Mouse (Mus musculus) cerebellum, adult 18-20 months (tissue): ENCODE data around the gene Ip6k3.

Experiments used
- DNase-seq, 2 experiments: peaks; one replicate each; pipeline ENCODE4 v3.0.0; 2021

Ip6k3 gene

DNA sequence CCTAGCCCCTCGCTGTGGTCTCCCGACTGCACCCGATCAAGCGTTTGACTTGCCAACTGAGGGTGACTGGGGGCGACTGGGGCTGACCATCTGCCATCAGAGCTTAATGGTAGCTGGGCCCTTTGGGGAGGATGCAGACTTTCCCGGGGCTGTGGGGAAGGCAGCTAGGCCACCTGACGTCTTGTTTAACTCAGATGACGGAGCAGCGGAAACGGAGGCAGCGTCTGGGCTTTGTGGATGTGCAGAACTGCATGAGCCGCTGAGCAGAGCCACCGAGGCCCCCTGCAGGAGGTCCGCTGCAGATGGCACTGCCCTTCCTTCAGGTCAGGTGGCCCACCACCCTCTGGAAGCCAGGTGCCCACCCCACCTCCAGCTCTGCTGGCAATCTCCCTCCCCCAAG, 46.3 kb downstream of the Ip6k3 start:
- DNase-seq = peak in 1 of 2 experiments; percentile 49

GRCm38 (mm10) chr17:27120561-27121024, 47.0 kb downstream of the Ip6k3 start:
- peak; percentile 97 to 99 for DNase-seq

DNA sequence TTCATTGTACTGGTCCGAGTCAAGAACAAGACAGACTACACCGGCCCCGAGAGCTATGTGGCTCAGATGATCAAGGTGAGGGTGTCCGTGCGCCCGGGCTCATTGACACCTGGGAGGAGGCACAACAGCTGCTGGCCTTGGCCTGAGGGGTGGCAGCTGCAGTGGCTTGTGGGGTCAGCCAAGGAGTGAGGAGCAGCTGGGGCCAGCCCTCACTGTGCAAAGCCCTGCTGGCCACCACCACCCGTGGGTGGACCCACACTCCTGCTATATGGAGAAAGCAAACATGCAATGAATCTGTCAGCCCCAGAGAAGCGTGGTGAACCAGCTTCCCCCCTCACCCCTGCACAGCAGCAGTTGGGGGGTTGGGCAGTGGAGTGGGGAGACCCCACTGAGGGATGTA, 47.6 kb downstream of the Ip6k3 start:
- peak in 1 of 2 experiments; percentile 35 for DNase-seq

DNA sequence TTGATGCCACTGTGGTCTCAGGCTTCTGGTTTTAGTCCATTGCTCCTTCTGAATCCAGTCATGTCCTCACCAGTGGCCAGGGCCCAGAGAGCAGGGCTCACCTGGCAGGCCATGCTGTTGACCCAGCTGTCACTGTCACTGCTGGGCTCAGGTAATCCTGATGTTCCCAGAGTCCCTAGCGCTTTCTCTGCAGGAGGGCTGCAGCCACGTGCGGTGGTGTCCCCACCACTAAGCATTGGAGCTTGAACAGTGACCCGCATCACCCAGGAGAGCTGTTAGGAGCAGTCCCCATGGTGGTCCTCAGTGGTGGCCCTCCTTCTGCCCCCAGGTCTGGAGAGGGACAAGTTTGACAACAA, 48.1 kb downstream of the Ip6k3 start:
- peak in 1 of 2 experiments; percentile 28 for DNase-seq

GRCm38 (mm10) chr17:27118676-27119539, 48.7 kb downstream of the Ip6k3 start:
- DNase-seq = no peak

GRCm38 (mm10) chr17:27110072-27110471, 57.5 kb downstream of the Ip6k3 start:
- no peak for DNase-seq

DNA sequence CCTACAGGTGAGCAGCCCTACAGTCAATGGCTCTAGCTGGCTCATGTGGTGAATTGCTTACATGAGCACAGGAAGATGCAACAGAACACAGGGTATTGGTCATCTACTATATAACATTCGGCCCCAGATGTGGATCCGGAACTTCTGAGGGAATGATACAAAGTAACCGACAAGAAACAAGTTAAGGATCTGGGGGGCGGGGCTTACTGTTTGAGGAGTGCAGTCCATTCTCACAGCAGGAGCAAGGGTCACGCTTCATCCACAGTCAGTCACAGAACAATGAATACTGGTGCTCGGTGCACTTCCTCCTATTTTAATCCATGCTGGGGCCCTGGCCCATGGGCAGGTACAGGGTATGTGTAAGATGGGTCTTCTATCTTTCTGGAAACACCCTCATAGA, 59.7 kb downstream of the Ip6k3 start:
- no peak for DNase-seq

- DNase-seq = no peak
Observed at GRCm38 (mm10) chr17:27106745-27107144, 60.9 kb downstream of the Ip6k3 start.

- no peak for DNase-seq
Observed at GRCm38 (mm10) chr17:27105698-27106470, 61.7 kb downstream of the Ip6k3 start.

- no peak for DNase-seq
Observed at GRCm38 (mm10) chr17:27101675-27102074, 65.9 kb downstream of the Ip6k3 start.

DNA sequence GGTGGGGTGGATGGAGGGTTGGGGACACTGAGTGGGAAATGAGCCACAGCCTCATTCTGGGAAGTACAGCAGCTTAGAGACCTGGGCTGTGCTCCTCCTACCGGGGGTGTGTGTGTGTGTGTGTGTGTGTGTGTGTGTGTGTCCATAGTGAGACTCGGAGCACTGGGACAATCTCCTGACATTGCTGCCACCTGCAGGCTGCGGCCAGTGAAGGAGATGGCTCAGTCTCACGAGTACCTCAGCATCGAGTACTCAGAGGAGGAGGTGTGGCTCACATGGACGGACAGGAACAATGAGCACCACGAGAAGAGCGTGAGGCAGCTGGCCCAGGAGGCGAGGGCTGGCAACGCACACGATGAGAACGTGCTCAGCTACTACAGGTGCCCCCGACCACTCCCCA, 71.9 kb downstream of the Ip6k3 start:
- peak; percentile 51 to 60 for DNase-seq
